Comparison of ENCODE assay signal across 14 mouse cellular contexts in genomic region chr17:45057780-45058179, GRCm38 (mm10).
"Had no signal": no experiment of that assay in that cellular context is flagged by ENCODE, and none has a peak within 500 bp of the region (broad histone marks: within the 10 kb centered on the region; RNA-seq: fewer than 3 reads in every experiment).

No protein-coding gene starts in this region.

- ATAC-seq: midbrain, embryonic 16.5 days had no signal

- DNase-seq: lung, adult 18-20 months; lung, embryonic 14.5 days; lung, postnatal 10 days; lung, postnatal 4 days; midbrain, embryonic 14.5 days; retina, postnatal 1 day; right cerebral cortex, adult 18-20 months; right cerebral cortex, postnatal 25 days; right cerebral cortex, postnatal 4 days; spleen, adult 18-20 months; thymus, adult 18-20 months; thymus, postnatal 14 days; thymus, postnatal 36 days had no signal
